Mouse (Mus musculus): ENCODE measurements around the gene Sec61g. TPM values are rescaled to one million over a fixed set of nuclear protein-coding genes. Genes with fewer than 3 reads are reported as not detected.

Gene Sec61g
- 26.5 and 27.9 TPM in 2 replicates for polyA plus RNA-seq (2021; fragmentation: Nextera tagmentation)
- long read RNA-seq, experiment 1, transcript Sec61g-203 (4 exons, 1,862 nt), result major isoform, 140 of 155 reads
- long read RNA-seq, experiment 1, partial matches to known transcripts, result 11 of 155 reads
- long read RNA-seq, experiment 1, other reads (novel, unspliced or antisense), result 2 of 155 reads
- long read RNA-seq, experiment 2, transcript Sec61g-203 (4 exons, 1,862 nt), result major isoform, 267 of 285 reads
- long read RNA-seq, experiment 2, partial matches to known transcripts, result 1 of 285 reads
- long read RNA-seq, experiment 2, other reads (novel, unspliced or antisense), result 13 of 285 reads

GRCm38 (mm10) chr11:16508052-16508654 is at the start of gene Sec61g:
Sec61g (minus strand) TSS chr11:16508484.

Other genes starting within 250 kb of the Sec61g start
- 2.2 and 2.5 TPM in 2 replicates for gene Egfr, start 243.7 kb upstream of the Sec61g start, polyA plus RNA-seq (2021; fragmentation: Nextera tagmentation)

Data from left cerebral cortex, adult 6 months (tissue).